Mouse (Mus musculus): Measurements from ENCODE around the gene Mtcl1.

Gene Mtcl1

DNA sequence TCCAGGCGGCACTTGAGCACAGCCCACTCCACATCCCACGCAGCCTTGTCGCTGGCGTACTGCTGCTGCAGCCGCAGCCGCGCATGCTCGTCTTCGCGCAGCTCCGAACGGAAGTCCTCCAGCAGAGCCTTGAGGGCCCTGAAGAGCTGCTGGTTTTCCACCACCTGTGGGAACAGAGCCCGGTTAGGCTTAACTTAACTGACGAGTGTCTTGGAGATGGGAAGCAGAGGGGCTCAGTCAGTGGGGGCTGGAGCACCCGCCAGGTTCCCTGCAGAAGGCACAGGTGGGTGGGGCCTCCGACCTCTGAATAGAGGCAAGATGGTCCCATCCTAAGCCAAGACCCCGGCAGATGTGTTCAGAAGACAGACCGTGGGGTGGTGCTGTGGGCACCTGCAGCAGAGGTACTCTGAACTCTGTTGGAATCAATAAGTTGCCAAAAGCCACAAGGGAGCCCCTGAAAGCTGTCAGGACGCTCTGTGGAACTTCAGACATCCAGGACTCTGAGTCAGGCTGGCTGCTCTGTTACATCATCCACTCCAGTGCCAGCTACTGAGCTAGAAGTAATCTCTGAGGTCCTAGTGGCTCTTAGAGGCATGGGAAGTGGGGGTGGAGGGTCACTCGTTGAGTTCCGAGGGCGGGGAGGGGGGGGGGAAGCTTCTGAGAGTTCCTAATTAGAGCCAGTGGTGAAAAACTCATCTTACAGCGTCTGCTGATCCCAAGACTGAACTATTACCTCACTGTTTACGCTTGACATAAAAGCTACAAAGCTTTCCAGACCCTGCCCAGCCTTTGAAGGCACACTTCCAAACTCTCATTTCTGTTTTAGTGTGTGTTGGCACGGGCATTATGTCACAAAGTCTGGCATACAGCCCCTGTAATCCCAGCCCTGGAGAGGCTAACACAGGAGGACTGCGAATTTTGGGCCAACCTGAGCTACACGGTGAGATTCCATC lies 91.2 kb downstream of the Mtcl1 start:
- peak; percentile 86 for DNase-seq

DNA sequence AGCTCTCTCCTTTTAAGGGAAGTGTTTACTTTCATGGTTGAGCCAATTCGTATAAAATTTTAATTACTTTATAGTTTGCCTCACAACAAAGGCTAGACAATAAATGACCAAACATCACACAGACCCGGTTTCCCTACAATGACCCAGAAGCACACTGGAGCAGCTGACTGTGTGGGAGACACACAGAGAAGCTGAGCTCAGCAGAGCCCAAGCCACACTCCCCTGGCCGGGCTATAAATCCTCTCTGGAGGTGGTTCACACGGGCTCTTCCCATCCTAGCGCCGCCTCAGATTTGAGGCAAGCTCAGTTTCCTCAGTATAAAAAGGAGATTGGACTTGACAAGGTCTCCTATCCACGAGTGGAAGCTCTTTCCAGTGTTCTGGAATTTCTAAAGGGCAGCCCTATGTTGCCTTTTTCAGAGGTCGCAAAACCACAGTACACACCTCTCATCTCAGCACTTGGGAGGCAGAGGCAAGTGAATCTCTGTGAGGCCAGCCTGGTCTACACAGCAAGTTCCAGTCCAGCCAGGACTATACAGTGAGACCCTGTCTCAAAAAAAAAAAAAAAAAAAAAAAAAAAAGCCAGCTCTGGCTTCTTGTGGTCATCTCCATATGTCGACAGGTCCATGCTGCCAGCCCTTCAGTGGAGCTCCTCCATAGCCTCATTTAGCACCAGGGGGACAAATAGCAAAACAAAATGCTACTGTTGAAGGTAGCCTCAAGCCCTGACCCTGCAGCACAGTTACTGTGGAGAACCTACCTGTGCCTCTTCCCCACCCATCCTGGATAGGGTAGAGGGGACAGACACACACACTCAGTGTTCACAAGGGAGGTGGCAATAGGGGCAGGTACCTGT lies 92.2 kb downstream of the Mtcl1 start:
- no peak for DNase-seq

DNA sequence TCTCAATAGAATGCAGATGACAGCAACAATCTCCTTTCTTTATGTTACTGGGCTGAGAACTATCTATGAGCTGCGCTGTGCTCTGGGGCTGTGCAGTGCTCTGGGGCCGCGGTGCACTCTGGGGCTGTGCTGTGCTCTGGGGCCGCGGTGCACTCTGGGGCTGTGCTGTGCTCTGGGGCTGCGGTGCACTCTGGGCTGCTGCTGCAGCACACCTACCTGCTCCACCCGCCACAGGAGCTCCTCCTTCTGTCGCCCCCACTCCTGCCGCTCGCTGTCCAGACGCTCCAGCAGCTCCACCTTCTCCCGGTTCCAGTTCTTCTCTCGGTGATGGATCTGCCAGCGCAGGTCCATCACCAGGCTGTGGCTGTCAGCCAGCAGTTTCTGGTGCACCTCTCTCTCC lies 95.6 kb downstream of the Mtcl1 start:
- DNase-seq = no peak

DNA sequence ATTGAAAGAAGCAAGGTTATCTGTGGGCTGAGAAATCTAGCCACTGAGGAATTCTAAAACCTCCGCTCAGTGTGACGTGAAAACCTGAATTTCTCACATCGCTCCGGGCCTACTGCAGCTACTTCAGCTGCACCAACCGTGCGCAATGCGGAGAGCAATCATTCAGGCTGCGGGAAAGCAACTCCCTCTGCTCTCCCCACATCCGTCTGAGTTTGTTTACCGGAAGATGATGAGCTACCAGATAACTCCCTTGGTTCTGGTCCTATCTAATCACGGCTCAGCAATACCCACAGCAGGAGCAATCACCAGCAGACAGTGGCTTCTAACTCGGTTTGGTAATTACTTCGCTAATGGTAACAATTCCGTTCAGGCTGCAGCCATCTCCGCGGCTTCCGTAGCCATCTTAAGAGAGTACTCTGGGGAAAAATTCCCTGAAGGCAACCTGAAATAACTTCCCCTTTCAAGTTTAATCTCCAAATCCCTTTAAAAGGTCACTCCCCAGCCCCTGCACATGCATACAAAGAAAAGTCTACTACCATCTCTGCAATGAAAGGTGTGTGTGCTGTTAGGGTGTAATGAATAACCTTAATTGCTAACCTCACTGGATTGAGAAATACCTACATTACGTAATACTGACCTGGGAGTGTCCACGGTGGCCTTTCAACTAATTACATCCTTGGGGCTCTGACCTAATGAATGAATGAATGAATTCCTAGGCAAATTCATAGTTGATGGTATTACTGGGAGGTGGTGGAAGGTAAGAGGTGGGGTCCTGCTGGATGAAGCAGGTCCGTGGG lies 96.5 kb downstream of the Mtcl1 start:
- no peak for DNase-seq

DNA sequence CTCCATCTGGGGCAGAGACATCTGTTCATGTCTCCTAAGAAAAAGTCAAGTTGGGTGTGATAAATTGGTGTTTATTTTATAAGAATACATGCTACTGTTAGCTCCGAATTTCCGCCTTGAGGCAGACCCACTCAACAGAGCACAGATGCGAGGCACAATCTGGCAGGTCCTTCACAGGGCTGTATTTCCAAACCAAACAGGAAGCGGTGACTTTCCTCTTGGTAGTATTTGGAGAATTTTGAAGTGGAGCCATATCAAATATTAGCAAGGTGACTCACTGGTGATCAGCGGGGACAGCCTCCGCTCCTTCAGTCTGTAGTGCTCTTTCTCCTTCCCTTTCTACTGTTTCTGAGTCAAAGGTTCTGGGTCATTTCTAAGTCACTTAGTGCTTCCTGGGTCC lies 97.3 kb downstream of the Mtcl1 start:
- peak; percentile 96 for DNase-seq

DNA sequence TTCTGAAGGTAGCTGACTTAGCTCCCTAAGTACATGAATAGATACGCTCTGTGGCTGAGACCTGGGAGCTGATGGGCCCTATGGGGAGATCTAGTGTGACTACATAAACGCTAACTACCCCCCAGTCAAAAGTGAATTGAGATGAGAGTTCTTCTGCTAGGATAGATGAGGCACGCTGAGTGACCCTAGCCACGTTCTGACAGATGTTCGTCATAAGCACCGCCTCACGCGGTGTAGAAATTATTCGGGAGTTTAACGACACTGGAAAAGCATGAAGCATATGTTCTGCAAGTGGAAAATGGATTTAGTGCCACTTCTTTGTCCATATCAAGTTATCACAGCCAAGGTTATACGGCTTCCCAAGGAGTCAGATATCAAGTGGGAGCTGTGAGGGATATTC lies 98.9 kb downstream of the Mtcl1 start:
- peak; percentile 81 for DNase-seq

DNA sequence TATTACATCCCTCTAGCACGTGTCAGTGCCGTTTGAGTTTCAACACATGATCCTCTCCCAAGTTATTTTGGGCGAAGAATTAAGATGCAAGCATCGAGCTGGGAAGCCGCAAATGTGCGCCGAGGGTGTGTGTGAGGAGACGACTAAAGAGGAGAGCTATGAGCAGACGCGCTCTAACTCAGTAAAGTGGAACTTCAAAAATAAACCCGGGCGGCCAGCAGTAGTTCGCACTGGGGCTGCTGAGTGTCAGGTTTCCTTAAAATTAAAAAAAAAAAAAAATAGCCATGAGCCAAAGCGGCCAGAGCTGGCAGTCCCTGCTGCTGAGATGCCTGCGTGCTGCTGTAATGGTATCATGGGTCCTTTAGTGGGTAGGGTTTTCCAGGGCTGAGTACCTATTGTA lies 99.4 kb downstream of the Mtcl1 start:
- peak; percentile 96 for DNase-seq

DNA sequence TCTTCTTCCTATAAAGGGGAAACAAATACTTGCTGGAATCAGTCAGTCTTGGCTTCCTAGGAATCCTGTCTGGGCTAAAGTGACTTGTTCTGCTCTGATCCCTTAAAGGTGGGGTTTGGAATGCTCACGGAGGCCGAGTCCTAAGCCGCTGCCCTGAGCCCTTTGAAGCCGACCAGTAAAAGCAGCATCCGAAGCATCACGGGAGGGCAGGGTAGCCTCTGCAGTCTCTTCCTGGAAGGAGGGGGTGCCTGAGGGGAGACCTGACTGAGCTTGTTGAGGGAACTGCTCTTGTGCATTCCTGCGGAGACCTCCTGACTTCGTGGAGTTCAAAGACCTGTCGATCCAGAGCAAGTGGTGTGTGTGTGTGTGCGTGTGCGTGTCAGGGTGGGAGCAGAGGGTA lies 103.2 kb downstream of the Mtcl1 start:
- DNase-seq = no peak

DNA sequence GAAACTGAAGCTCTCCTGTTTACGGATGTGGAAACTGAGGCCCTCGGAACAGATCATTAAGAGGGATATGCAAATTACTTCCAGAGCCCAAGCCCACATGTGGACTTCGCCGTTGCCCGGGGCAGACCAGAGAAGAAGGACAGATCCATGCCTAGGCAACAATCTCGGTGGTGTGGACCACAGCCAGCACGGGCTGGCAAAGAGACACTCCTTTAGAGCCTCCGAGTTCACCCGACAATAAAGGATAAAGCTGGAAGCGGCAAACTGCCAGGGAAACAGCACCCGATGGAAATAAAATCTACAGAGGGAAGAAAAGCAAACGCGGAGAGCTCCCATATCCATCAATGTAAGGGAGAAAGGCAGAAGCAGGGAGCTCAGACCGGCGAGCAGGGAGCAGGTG lies 103.9 kb downstream of the Mtcl1 start:
- no peak for DNase-seq

DNA sequence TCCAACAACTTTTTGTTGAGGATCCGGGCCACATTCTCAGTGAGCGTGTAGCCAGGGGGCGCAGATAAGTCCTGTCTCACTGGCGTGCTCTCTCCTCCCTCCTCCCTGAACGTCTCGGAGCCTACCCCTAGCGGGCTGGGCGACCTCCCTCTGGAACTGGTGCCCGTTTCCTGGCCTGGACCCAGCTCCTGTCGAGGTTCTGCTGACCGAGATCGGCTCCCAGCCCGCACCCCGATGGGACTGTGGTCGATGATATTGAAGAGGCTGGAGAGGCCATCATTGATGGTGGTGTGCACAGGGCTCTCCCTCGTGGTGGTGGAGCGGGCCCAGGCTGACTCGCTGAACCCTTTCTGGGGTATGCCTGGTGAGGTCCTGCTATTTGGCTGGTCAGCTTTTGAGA lies 106.6 kb downstream of the Mtcl1 start:
- DNase-seq = no peak

DNA sequence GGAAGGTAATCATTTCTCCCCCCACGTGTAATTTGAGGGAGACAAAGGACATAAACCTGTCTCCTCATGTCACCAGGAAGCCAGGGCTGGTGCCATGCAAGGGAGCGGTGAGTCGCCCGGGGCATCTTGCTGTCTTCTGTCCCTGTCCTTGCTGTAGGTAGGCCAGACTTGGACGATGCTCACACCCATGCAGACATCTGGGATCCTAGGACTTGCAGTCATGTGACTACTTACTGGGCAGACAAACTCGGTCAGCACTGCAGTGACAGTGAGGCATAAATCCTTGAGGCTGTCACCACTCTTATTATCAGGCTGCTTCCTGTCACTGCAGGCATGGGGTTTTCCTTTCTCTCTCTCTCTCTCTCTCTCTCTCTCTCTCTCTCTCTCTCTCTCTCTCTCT lies 107.9 kb downstream of the Mtcl1 start:
- DNase-seq = no peak

DNA sequence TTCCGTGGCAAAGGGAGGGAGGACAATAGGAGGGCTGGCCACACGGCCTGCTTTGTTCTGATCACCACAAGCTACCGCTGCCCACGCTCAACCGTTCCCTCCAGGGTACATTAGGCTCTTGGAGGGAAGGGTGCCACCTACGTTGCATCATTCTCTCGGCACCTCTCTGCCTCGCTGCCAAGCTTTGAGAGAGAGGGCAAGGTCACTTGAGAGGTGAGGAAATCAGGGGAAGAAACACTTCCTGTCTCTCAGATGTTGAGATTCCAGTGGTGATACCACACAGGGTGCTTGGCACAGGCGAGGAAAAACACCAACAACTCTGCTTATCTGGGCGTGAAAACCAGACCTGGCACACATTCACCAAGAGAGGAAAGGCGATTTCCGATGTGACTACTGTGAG lies 108.8 kb downstream of the Mtcl1 start:
- no peak for DNase-seq

DNA sequence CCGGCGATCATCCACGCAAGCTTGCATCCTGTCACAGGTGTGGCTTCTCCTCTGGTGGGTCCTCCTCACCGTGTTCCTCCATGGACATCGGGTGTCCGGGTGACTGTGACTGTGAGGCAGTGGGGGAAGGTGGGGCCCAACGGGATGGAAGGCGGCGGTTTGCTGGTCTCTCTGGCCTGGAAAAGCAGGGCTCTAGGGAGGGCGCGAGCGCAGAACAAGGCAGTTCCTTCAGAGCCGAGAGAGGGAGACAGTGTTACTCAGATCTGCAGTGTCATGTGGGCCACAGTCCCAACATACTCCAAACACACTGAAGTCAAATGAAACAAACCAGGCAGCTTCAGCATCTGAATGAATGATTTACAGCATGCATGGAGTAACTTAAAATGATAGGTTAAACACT lies 111.6 kb downstream of the Mtcl1 start:
- peak; percentile 92 for DNase-seq

DNA sequence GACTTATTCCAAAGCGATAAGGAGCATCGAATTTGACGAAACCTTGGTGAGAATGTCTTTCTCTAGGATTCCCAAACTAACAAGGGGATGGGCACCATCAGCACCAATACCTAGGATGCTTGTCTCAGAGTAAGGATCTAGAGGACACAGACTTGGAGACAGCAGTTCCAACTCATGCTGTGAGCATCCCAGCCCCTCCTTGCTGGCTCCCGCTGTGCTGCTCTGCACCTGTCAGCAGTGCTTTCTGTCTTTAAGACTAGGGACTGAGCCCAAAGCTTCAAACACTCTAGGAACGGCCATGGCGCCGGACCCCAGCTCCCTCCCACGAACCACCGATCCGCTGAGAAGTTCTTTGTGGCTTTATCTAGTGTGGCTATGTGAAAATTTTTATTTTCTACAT lies 114.0 kb downstream of the Mtcl1 start:
- no peak for DNase-seq

DNA sequence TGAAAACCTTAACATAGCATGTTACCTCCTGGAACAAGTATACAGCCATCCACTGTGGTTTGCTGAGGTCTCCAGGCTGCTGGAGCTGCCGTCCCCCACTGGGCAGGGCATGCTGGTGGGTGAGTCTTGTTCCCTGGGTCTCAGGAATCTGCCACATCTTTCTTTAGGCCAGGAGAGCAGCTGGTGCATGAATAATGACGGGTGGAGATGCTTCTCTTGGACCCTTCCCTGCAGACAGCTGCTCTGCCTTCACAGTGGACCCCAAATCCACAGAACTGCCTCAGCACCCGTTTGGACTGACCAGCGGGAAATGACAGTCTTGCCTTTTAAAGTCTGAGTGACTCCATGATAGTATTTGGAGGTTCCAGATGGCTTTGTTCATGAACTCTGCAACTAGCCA lies 114.7 kb downstream of the Mtcl1 start:
- no peak for DNase-seq

DNA sequence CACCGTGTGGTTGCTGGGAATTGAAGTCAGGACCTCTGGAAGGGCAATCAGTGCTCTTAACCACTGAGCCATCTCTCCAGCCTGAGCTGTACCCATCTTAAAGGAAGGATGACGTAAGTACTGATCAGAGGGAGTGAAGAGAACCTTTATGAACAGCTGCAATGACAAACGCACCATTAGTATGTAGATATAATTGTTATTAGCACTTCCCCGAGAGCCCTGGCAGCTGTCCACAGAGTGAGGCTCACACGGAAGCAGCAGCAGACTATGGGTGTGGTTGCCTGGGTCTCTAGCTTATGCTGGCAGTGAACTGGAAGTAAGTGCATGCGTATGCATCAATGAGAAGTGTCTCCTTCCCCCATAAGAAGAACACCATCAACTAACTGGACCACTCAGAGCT lies 118.3 kb downstream of the Mtcl1 start:
- DNase-seq = no peak

DNA sequence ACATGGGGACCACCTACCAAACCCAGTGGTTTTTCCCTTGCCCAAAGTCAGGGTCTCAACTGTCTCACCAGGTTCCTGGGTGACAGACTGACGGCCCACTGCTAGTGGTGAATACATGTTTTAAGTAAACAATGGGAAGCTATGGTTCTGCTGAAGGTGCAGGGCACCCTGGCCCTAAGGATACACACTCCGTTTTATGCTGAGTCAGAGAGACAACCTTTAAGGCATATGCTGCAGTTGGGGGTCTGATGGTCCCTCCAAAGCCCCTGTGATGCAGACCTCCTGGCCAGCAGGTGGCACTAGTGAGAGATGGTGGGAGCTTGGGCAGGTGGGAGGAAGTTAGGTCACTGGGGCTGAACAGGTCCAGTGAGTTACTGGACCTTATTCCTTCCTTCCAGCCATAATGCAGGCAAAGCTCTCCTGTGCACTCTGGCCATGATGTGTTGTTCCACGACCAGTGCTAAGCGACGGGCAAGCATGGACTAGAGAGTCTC lies 123.0 kb downstream of the Mtcl1 start:
- peak; percentile 82 for DNase-seq

DNA sequence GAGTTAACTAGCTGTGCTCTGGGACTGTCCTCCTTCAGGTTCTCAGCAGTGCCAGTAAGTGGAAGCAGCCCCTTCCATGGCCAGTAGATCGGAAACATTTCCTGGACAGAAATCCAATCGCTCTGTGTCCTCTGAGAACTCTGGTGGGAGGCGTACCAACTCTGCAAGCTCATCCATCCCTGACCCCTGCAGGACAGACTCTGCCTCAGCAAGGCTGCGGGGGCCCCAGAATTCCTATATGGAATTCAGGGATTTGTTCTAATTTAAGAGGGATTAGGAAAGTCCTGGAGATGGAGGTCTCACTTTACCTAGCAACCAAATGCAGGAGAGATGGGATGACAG lies 123.4 kb downstream of the Mtcl1 start:
- DNase-seq = peak; percentile 82

DNA sequence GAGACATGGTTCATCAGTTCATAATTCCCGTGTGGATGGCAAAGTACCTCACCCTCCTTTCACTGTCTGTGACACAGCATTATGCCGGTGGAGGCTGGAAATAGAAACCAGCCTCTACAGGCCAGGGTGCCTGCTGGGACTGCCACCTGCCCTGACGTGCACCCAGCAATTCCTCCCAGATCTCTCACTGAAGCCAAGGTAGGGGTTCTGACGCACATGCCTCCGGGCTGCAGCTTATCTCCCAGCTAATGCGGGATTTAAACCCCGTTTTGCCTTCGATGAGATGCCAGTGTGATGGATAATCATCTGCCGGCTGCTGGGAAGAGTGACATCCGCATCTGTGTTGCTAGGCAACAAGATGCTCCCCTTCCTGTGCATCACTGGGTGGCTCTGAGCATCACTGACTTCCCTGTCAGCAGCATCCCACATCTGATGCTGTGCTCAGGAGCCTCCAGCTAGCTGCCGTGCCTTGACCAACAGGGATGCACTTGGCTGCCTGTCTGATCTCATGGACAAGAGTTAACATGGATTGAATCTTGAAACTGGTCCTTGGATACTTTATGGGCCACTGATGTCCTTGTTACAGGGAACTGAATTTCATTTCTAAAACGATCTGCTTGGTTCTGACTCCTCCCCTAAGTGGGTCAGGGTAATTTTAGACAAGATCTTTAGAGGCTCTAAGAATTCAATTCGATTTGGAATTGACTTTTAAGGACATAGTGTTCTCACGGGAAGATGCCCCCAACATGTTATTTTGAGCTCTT lies 123.9 kb downstream of the Mtcl1 start:
- DNase-seq = peak; percentile 86

DNA sequence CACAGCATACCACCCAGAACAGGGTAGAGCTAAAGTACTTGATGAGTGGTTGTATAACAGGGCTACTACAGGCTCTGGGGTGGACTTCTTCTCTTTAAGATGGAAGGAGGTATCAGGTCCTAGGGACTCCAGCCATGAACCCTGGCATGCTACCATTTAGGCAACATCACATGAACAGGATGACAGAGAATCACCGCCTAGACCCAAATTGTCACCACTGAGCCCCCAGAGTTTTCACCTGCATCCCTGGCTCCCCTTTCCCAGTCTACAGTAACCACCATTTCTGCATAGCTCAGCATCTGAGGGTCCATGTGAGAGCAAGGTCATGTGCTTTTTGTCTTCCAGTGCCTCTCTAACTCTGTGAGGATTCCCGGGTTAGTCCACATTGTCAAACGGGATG lies 124.7 kb downstream of the Mtcl1 start:
- peak; percentile 54 for DNase-seq

DNA sequence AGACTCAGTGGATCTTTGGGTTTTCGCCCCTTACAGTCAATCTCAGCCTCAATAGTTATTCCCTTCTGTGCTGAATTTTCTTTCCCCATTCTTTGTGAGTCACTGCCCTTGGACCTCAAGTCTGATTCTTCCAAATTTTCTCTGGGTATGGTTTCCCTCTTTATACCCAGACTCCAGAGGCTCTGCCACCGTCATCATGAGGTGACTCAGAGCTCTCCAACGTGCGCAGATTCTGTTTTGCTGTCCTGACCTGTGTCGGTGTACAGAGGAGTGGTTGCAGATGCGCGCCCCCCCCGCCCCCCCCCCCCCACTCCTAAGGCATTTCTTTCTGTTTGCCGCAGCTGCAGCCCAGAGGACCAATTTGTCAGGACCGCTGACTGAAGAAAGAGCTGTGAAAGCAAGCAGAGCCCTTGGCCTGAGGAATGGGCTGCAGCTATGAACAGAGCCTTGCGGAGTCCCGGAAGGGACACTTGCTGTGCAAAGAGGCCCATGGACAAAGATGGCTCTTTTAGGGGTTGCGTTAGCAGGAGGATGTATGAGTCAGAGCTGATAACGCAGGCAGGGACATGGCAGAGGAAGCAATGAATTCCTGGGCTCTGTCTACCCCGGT lies 126.8 kb downstream of the Mtcl1 start:
- DNase-seq = peak; percentile 52

DNA sequence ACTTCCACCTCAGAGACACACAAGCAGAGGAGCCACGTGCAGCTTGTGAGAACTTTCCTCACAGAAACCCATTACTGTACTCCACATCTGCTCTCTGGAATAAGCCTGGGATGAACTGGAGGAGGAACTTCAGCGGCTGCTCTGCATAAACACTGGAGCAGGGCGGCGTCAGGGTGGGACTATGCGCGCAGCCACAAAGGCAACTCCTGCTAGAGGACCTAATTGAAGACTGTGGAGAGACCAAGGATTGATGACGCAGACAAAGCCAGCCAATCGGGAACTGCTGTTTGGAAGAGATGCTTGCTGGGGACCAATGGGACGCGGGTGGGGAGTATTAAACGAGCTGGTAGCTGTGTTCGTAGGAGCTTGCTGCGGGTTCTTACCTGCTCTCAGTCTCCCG lies 127.6 kb downstream of the Mtcl1 start:
- DNase-seq = peak; percentile 70
